Mouse (Mus musculus) kidney, postnatal 25 days (tissue): ENCODE measurements around the gene Gnaq.

ENCODE experiments used
- DNase-seq, 2 experiments: peaks; one replicate each; pipeline ENCODE4 v3.0.0; 2021; ENCODE audit warnings: mixed read lengths in 2 of 2

Gnaq gene

GRCm38 (mm10) chr19:16201356-16201755, 68.7 kb downstream of the Gnaq start:
- DNase-seq = no peak

- DNase-seq = peak in 1 of 2 experiments; percentile 60
Observed at GRCm38 (mm10) chr19:16204776-16205680, 72.4 kb downstream of the Gnaq start.

DNA sequence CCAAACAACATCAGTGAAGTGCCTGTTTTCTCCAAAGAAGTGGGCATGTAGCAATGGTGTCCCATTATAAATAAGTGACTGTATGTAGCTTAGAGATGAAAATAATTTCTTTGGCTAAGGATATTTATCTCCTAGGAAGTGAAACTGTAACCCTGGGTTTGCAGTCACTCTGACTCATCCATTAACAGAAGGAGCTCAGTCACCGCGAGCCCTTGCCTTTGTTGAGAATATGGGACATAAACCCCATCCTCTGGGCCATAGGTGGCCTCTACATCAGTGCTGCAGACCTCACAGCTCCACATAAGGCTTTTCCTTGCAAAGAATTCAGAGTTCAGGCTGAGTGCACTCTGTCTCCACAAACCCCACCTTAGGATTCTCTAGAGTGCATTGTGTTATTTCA, 77.0 kb downstream of the Gnaq start:
- no peak for DNase-seq

- peak; percentile 82 to 84 for DNase-seq
Observed at GRCm38 (mm10) chr19:16214946-16215345, 82.3 kb downstream of the Gnaq start.

DNA sequence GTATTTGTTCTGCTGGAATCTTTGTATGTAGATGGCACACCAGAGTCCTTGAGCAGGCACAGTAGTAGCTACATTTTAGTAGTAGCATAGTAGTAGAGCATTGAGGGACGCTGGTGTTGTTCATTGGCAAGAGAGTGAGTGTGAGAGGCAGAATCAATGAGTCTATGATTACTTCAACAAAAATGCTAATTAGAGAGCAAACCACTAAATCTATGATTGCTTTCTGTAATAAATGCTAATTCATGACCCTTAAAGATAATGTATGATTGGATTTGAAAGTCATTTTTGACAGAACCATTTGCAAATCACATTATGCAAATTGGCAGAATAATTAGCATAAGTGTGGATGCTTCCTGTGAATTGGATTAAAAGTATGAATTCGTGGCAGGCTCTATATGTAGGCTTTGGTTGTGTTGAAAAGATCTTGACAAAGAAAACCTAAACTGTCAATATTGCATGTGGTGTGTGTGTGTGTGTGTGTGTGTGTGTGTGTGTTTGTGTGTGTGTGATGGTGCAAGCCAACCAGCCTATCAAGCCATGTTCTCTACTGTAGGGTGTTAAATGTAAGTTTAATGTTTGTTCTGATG, 82.9 kb downstream of the Gnaq start:
- no peak for DNase-seq

GRCm38 (mm10) chr19:16219978-16220377, 87.3 kb downstream of the Gnaq start:
- DNase-seq = no peak

- peak; percentile 41 to 46 for DNase-seq
Observed at GRCm38 (mm10) chr19:16222526-16222925, 89.9 kb downstream of the Gnaq start.

GRCm38 (mm10) chr19:16223126-16223525, 90.5 kb downstream of the Gnaq start:
- no peak for DNase-seq

DNA sequence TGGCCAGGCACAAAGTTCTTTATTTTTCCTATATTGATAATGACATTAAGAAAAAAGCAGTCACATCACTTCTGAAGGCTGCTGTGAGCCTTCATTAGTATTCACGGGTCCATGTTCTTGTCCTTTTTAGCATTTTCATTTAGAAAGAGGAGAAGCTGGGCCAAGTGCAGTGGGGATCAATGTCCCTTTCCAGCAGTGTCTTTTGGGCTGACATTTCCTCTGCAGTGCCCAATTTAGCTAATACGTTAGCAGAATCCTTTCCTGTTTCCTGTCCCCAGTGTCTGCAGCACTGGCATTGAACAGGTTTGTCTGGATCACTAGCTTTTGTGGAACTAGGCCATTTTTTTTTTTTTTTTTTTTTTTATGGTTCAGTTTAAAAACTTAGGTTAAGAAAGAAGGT, 92.2 kb downstream of the Gnaq start:
- DNase-seq = peak in 1 of 2 experiments; percentile 43

DNA sequence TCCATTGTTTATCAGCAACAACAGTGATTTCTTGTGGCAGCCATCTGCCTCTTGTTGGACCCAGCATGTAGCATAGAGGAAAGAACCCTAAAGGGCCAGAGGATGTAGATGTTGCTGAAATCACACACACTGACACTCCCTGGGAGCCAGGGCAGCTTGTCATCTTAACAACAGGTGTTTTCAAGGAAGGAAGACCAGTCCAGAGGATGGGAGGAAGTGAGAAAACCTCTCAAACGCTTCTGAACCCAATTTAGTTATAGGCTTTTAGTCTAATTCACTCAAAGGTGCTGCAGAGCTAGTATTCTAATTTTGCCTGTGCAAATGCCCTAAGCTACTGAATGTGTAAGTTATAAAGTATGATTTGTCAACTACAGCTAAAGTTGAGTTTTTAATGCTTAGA, 99.0 kb downstream of the Gnaq start:
- no peak for DNase-seq

DNA sequence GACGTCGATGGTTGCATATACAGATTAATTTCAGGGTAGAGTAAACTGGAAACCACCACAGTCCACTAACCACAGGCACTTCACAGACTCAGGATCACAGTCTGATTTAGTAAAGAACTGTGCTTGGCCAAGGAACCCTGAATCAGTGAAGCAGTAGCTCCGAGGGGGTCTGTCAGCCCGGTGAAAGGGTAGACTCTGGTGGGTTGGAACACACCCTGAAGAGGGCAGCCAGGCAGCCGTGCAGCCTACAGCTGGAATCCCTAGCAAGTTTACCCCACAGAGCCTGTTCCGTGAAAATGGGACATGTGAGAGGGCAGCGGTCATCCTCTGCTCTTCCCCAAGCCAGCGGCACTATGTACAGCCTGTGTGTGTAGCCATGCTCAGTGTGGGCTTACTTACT, 103.0 kb downstream of the Gnaq start:
- DNase-seq = no peak

GRCm38 (mm10) chr19:16237034-16237433, 104.4 kb downstream of the Gnaq start:
- DNase-seq = no peak

DNA sequence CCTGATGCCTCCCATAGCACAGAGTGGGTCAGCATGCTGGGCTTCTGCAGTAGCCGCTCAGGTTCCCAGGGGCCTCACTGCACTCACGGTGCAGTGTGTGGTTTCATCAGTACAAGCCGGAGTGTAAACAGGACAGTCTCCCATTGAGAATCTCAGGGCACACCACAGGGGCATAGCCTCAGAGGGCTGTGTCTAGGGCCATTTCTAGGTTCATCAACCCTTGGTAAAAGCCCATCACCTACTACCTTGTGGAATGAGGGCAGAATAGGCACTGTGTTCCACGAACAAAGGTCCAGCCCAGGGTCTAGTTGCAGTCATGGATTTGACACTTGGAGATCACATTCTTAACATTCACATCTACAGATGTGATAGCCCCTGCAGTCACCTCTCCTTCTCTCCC, 105.4 kb downstream of the Gnaq start:
- DNase-seq = no peak

DNA sequence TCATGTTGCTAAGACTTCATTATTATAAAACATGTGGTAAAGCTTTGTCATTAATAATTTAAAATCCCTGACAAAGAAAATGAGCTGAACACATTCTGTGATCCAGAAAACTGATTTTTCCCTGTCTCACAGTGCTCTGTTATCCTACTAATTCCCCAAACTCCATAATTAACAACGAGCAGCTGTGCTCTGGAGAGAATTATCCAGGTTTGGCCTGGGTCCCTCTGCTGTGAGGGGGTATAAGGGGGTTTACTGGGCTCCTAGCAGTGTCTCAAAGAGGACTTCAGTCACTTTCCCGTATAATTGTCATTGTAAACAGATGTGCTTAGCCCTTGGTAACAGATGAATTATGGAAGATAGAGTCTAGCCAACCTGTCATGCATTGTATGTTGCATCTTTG, 105.9 kb downstream of the Gnaq start:
- no peak for DNase-seq

DNA sequence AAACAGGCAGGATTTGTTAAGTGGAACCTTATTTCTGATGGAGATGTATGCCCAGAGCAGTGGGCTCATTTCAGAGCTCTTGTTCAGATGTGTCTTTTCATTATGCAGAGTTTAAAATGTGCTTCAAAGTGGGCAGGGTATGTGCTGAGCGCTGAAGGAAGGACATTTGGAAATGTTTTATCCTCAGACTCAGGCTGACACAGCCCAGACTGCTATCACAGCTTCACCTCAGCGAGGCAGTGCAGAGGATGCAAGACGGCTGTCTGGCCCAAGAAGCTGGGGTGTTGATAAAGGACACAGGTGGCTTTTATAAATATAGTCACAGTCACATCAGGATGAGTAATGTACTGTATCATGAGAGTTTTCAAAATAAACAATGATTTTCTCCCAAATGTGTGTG, 110.1 kb downstream of the Gnaq start:
- no peak for DNase-seq

DNA sequence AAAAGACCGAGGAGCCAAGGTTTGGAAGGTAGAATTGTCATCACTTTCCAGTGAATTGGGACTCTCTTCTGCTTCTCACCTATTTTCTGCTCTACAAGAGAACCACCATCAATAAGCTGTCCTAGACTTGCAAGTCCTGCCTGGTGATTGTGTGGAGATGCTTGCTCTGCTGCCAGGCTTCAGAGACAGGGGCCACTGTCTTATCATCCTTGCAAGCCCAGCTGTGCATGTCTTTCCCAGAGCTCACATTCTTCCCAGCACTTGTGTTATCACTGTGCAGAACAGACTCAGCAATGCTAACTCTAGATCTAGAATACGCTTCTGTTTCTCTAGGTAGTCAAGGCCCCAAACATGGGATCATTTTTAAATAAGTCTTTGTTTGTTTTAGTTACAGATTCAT, 116.4 kb downstream of the Gnaq start:
- no peak for DNase-seq

DNA sequence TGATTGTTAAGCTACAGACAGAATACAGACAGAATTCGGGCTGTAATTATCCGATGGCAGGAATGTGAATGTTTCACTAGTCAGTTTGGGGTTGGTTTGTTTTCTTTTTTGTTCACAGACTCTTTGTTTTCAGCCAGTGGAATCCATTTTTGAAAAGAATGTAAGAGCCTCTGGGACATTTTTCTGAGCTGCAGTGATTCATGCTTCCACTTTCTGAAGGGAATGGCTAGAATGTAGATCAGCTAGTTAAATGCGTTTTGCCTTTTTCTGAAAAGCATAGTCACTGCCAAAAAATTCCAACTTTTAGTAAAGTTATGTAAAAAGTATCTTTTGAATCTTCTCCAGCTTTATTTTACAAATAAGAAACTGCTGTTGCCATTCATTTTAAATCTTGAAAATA, 118.3 kb downstream of the Gnaq start:
- no peak for DNase-seq

- no peak for DNase-seq
Observed at GRCm38 (mm10) chr19:16251819-16252218, 119.2 kb downstream of the Gnaq start.

- DNase-seq = no peak
Observed at GRCm38 (mm10) chr19:16252696-16253095, 120.1 kb downstream of the Gnaq start.

DNA sequence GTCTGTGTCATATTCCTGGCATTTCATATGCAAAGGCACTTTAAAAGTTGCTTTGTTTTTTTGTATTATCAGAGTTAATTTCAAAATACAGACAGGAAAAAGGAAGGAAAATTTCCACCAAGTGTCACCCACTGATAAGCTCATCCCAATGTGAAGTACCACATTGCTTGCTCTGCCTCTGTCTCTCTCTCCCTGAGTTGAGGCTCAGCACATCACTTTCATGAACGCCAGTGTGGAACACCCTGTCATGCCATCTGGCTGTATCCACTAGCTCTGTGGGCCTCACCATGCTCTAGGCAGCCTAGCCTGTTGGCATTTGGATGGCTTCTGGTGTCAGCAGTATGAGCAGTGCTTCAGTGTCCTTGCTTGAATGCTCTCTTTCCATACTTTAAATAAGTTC, 122.2 kb downstream of the Gnaq start:
- DNase-seq = no peak

- DNase-seq = no peak
Observed at GRCm38 (mm10) chr19:16255294-16255693, 122.7 kb downstream of the Gnaq start.

GRCm38 (mm10) chr19:16258766-16259355, 126.2 kb downstream of the Gnaq start:
- DNase-seq = no peak

GRCm38 (mm10) chr19:16259786-16260434, 127.3 kb downstream of the Gnaq start:
- no peak for DNase-seq

- no peak for DNase-seq
Observed at GRCm38 (mm10) chr19:16260435-16260832, 127.8 kb downstream of the Gnaq start.
